Mouse (Mus musculus) liver, embryonic 13.5 days (tissue): ENCODE results near the gene Dnaic1. TPM values are rescaled to one million over a fixed set of nuclear protein-coding genes. Genes with fewer than 3 reads are reported as not detected.
"Not testable (repeated sequence)": the region's sequence is repeated elsewhere in the genome, so short reads cannot be mapped to it uniquely, and the experiment has no call there.

Source experiments
- ATAC-seq: fragments of 200-750 bp; cut with Nextera tagmentation; 2 replicates; pipeline ENCODE4 v1.8.0; 2017; ENCODE audit warnings: low read depth, mild to moderate bottlenecking, moderate number of reproducible peaks, moderate library complexity
- DNase-seq: peaks from one replicate; pipeline ENCODE4 v3.0.0; 2022
- H3K27ac ChIP-seq: fragments of 300-500 bp; sonication (generic); 2 replicates; pipeline ENCODE4 v1.5.1; 2015; ENCODE audit warnings: moderate library complexity, mild to moderate bottlenecking, inconsistent platforms
- H3K27me3 ChIP-seq: fragments of 300-500 bp; sonication (generic); 2 replicates; pipeline ENCODE4 v1.6.1; 2015; ENCODE audit warnings: mild to moderate bottlenecking, inconsistent platforms
- H3K36me3 ChIP-seq: fragments of 300-500 bp; sonication (generic); 2 replicates; pipeline ENCODE4 v1.6.1; 2015; ENCODE audit warnings: mild to moderate bottlenecking, inconsistent platforms
- H3K4me1 ChIP-seq: fragments of 300-500 bp; sonication (generic); replicated peaks from 2 replicates; pipeline ENCODE4 v1.6.1; 2015; ENCODE audit warnings: inconsistent platforms
- H3K4me2 ChIP-seq: fragments of 300-500 bp; sonication (generic); 2 replicates; pipeline ENCODE4 v1.6.1; 2015; ENCODE audit warnings: inconsistent platforms, mild to moderate bottlenecking, moderate library complexity
- H3K4me3 ChIP-seq: fragments of 300-500 bp; sonication (generic); replicated peaks from 2 replicates; pipeline ENCODE4 v1.5.1; 2015; ENCODE audit warnings: mild to moderate bottlenecking, inconsistent platforms
- H3K9ac ChIP-seq: fragments of 300-500 bp; sonication (generic); 2 replicates; pipeline ENCODE4 v1.6.1; 2015; ENCODE audit warnings: mild to moderate bottlenecking, inconsistent platforms
- H3K9me3 ChIP-seq: fragments of 300-500 bp; sonication (generic); replicated peaks from 2 replicates; pipeline ENCODE4 v1.6.1; 2016; ENCODE audit warnings: inconsistent platforms
- WGBS: fragments of 180-500 bp; shearing (Covaris S2); methylation state at CpG from one replicate; pipeline ENCODE4 v1.1.7; 2015; ENCODE audit not compliant: insufficient replicate concordance; 5-methylcytosine and 5-hydroxymethylcytosine counted together
- polyA plus RNA-seq: library from polyadenylated mRNA; unstranded; fragments of >200 nt; fragmentation: Nextera tagmentation; extraction: Ambion mirVana; gene quantifications from 2 replicates; pipeline ENCODE4 v1.2.1, GENCODE M21; 2015

Gene Dnaic1
- polyA plus RNA-seq, 1 experiment from 2014 or later, result 1.4 TPM

- H3K27me3 ChIP-seq, result peaks cover 52% of the 10 kb centered on the region
- H3K9me3 ChIP-seq, H3K27ac ChIP-seq, ATAC-seq, H3K36me3 ChIP-seq, H3K4me2 ChIP-seq, H3K4me1 ChIP-seq, H3K9ac ChIP-seq, H3K4me3 ChIP-seq, DNase-seq: not testable (repeated sequence)
- WGBS, result 0% methylated on average over 1 of the region's 27 CpGs
Observed at GRCm38 (mm10) chr4:41683303-41683702, 113.7 kb downstream of the Dnaic1 start.

GRCm38 (mm10) chr4:41684131-41684930, 114.8 kb downstream of the Dnaic1 start:
- H3K4me2 ChIP-seq, ATAC-seq, H3K36me3 ChIP-seq, H3K4me1 ChIP-seq, H3K9ac ChIP-seq, DNase-seq, H3K4me3 ChIP-seq, H3K27ac ChIP-seq, H3K9me3 ChIP-seq: not testable (repeated sequence)
- peaks cover 43% of the 10 kb centered on the region for H3K27me3 ChIP-seq
- WGBS, result 6% methylated on average over 21 of the region's 27 CpGs

GRCm38 (mm10) chr4:41684931-41685453, 115.4 kb downstream of the Dnaic1 start:
- H3K4me2 ChIP-seq, H3K4me3 ChIP-seq: not testable (repeated sequence)

GRCm38 (mm10) chr4:41685882-41686492, 116.4 kb downstream of the Dnaic1 start:
- DNase-seq, H3K9ac ChIP-seq: not testable (repeated sequence)
- 42% methylated on average over 10 of the region's 10 CpGs for WGBS

More at GRCm38 (mm10) chr4:41684931-41685453, 115.4 kb downstream of the Dnaic1 start:
- DNase-seq, H3K9me3 ChIP-seq, ATAC-seq, H3K4me1 ChIP-seq, H3K36me3 ChIP-seq, H3K9ac ChIP-seq, H3K27ac ChIP-seq: not testable (repeated sequence)
- WGBS, result 2% methylated on average over 14 of the region's 14 CpGs
- peaks cover 40% of the 10 kb centered on the region for H3K27me3 ChIP-seq

More at GRCm38 (mm10) chr4:41685882-41686492, 116.4 kb downstream of the Dnaic1 start:
- not testable (repeated sequence) for H3K9me3 ChIP-seq, H3K4me1 ChIP-seq, H3K4me3 ChIP-seq, H3K27ac ChIP-seq, H3K4me2 ChIP-seq, ATAC-seq, H3K36me3 ChIP-seq
- peaks cover 33% of the 10 kb centered on the region for H3K27me3 ChIP-seq

Other genes with a start within 250 kb of the Dnaic1 start
- 28.5 and 33.8 TPM in 2 replicates for gene Ubap1, start 220.8 kb upstream of the Dnaic1 start, polyA plus RNA-seq
- 5.7 and 7.0 TPM in 2 replicates for gene Kif24, start 104.9 kb upstream of the Dnaic1 start, polyA plus RNA-seq
- gene Nudt2, start 104.6 kb upstream of the Dnaic1 start, polyA plus RNA-seq, result 27.7 and 32.0 TPM in 2 replicates
- 0.51 and 0.72 TPM in 2 replicates for gene AI464131, start 66.7 kb upstream of the Dnaic1 start, polyA plus RNA-seq
- 0.19 TPM in 1 of 2 replicates, not detected in the other for gene 1110017D15Rik, start 52.4 kb upstream of the Dnaic1 start, polyA plus RNA-seq
- gene Fam219a, start 237 bp upstream of the Dnaic1 start, polyA plus RNA-seq, result 0.30 and 0.71 TPM in 2 replicates
- 1.2 and 1.5 TPM in 2 replicates for gene Enho, start 70.5 kb downstream of the Dnaic1 start, polyA plus RNA-seq
- gene Cntfr, start 127.3 kb downstream of the Dnaic1 start, polyA plus RNA-seq, result 0.38 and 0.62 TPM in 2 replicates
- 32.7 and 35.8 TPM in 2 replicates for gene Il11ra1, start 130.2 kb downstream of the Dnaic1 start, polyA plus RNA-seq
- 38.6 and 40.8 TPM in 2 replicates for gene Rpp25l, start 143.8 kb downstream of the Dnaic1 start, polyA plus RNA-seq
- 86.4 and 90.0 TPM in 2 replicates for gene Dctn3, start 153.4 kb downstream of the Dnaic1 start, polyA plus RNA-seq
- not detected in 2 replicates for gene Arid3c, start 161.4 kb downstream of the Dnaic1 start, polyA plus RNA-seq
- 22.5 and 25.0 TPM in 2 replicates for gene Galt, start 185.5 kb downstream of the Dnaic1 start, polyA plus RNA-seq
- 45.1 and 45.2 TPM in 2 replicates for gene Sigmar1, start 186.4 kb downstream of the Dnaic1 start, polyA plus RNA-seq
- 7.1 and 7.6 TPM in 2 replicates for gene Ccl27a, start 204.5 kb downstream of the Dnaic1 start, polyA plus RNA-seq